Mouse (Mus musculus) lung, postnatal 10 days (tissue): Measurements from ENCODE around the gene Pex14.

Experiments
- DNase-seq: peaks from one replicate; pipeline ENCODE4 v3.0.0; 2021

The Pex14 gene

DNA sequence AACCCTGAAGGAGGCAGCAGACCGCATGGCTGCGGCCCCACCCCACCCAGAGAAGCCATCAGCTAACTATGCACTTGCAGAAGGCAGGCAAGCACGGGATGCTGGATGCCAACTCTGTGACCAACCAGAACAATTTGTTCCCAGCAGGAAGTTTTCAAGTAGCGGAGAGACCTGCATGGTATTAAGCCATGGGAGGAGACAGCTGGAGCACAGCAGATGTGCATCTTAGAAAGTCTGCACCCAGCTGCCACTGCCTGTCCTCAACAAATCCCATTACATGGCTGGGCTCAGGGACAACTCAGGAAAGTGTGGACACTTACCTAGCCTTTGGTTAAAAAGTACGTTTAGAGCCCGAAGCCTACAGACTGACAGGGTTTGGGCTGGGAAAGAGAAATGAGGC, 117.4 kb downstream of the Pex14 start:
- DNase-seq, result no peak

DNA sequence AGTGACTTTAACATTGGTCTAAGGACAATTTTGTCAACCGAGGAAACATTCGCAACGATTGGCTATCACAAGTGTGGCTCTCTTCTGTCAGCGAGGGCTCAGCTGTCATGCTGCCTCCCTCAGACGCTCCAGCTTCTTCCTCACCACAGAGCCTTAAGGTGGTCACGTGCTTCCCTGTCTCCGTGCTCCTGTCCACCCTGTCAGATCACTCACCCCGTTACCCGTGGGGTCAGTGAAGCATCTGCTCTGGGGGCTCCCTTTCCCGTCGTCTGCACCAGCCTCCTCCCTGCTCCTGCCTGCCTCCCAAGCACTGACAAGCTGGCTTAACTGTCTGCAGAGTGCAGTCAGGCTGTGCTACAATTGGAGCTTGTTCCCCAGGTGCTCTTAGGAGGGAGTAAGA, 119.8 kb downstream of the Pex14 start:
- DNase-seq, result no peak

DNA sequence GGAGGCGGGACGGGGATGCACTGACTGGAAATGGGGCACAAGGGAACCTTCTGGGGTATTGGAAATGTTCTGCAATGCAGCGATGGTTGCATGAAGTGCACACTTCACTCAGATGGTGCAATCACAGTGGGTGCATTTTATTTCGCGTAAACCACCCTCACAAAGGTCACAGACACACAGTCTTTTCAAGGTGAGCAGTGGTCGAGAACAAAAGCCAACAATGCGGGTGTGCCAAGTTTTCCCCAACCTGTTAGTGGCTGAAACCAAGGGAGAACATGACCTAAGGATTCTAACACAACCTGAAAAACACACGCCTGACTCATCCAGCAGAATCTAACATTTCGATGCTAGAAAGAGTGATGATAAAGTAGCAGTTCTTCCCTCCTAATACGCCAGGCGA, 120.8 kb downstream of the Pex14 start:
- DNase-seq, result no peak

DNA sequence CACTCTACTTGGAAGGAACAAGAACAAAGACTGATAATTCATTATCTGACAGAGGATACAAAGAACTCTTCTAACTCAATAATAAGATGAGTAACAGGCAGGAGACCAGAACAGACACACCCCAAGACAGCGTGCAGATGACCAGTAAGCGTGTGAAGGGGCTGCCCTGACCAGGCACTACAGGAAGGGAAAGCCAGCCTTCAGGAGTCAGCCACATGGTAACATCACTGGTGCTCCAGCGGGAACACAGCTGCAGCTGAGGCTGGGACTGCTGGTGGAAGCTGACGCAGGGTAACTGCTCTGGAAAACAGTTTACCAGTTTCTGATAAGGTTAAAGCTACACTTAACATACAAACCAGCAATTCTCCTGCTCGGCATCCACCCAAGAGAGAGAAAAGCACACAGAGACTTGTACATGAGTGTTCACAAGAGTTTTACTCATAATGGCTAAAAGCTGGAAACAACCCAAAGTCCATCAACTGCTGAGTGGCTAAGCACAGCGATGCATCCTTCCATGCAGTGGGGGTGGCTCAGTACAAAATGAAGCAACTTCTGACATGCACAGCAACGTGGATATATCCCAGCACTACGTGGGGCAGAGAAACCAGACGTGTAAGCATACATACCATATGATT, 121.3 kb downstream of the Pex14 start:
- DNase-seq, result peak; percentile 46

DNA sequence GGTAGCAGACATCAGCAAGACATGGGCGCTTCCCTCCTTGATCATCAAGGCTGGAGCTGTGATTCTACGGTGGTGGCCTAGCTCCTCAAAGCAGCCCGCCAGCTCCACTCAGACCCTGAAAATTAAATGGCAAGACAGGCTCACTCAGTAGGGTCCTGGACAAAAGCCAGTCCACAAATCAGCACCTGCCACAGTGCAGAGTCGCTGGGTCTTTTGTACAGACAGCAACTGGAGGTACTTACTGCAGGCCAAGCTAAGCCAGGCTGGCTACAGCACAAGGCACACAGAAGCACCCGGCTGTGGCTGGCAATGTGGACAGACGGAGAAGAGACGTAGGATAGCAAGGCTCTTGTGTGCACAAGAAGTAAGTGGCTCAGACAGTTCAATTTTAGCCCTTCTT, 124.8 kb downstream of the Pex14 start:
- no peak for DNase-seq

DNA sequence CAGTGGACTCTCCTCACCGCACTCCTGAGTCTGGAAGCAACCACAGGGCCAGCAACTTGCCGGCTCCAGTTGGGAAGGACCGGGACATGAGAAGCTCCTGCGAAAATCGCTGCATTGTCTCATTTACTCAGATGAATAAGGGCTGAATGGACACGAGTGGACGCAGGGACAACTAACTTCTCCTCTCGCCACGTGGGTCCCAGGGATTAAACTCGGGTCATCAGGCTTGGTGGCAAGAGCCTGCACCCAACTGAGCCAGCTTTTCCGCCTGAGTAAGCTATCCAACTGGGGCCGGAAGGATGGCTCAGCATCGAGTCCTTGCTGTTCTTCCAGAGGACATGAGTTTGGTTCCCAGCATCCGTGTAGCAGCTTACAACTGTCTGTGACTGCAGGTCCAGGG, 126.3 kb downstream of the Pex14 start:
- no peak for DNase-seq

DNA sequence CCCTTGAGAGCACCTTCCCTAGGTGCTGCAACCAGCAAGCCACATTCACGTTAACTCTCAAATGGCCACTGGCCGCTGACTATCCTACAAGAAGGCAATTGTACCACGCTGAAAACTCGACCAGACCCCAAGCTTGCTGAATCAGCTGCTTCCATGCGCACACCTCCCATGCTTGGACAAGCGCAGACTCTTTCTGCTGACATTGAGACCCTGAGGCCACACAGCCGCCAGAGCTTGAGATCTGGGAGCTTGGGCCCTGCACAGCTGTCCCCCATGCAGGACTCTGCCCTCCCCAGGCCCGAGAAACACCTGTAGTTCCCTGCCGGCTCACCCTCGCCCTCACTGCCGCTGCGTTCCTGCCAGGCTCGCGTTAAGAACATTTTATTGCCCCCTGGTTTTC, 127.0 kb downstream of the Pex14 start:
- DNase-seq, result no peak

DNA sequence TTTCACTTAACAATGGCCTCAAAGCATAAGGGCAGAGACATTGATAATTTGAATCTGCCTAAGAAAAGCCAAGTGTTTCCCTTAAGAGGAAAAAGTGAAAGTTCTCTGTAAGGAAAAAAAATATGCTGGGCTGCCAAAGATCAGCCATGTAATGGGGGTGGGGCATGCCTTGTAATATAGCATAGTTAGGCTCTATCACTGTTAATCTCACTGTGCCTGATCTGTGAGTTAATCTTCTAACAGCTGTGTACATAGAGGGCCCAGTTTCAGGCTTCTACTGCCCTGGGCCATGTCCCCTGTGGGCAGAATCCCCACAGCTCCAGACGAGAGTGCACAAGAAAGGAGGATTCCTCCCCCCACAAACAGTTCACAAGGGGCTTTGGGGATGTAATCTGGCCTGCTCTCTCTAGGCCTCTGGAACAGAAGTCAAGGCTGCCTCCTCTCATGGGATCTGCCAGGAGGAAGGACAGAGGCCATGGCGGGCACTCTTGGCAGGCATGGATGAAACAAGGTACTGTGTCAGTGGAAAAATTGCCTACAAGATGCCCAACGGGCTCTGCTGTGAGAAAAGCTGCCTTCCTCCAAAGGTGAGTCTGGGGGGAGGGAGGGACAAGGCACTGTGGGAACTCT, 127.9 kb downstream of the Pex14 start:
- no peak for DNase-seq

DNA sequence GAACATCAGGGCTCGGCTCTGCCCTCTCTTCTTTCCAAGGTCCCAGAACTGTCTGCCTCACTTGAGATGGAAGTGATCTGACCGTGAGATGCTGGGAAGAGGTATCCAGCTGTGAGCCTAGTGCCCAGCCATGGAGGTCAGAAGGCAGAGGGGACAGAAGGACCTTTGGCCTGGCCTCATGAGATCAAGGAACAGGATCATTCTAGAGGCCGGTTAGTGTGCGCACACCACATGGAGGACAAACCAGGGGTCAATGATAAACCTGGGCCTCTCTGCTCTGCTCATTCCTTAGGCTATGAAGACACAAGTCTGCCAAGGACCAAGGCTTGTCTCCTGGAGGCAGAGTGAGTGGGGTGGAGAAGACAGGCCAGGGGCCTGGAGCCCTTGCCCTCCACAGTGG, 128.9 kb downstream of the Pex14 start:
- no peak for DNase-seq

DNA sequence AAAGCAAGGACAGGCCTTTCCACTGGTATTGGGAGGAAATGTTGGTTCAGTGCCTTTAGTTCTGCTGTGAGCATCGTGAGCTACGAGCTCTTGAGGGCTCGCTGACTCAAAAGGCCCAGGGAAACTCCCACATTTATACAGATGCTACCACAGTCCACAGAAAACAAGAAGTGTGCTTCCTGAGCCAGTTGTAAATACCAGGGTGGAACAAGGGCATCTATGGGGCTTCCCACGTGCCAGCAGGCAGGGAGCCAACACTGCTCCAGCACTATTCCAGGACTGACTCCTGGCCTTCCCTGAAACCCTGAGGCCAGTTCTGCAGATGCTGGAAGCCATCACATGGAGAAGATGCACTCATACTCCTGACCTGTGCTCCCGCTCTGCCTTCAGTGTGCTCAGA, 130.1 kb downstream of the Pex14 start:
- DNase-seq, result peak; percentile 80

DNA sequence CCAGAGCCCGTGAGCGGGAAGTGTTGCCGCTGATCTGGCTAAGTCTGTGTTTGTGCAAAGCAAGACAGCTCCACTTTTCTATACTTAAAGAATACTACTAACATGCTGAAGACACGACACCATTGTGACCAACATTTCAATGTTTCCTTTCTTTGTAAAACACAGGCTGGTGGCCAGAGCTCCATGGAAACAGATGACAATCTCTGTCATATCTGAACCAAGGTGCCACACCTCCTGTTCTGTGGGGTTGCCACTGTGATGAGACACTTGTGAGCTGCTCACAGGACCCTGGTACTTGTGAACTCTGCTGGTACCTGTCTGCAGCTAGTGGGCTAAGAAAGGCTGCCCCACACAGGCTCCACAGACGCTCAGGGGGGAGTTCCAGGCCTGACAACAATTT, 130.8 kb downstream of the Pex14 start:
- DNase-seq, result no peak

DNA sequence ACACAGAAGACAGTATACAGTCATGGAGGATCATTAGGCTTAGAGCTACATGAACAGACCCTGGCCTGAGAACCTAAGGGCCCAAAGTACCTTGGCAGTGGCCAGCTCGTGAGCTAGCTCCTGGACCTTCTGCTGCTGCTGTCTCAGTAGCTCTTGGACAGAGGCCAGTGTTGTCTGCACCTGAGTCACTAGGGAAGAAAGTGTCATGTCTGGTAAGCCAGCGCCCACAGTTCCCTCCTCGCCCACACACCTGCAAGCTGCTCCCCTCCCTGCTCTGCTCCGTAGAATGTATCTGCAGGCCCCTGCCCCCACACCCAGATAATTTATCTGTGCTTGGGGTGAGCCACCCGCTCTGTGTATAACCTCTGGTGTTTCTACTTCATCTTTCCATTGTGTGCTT, 133.5 kb downstream of the Pex14 start:
- no peak for DNase-seq

DNA sequence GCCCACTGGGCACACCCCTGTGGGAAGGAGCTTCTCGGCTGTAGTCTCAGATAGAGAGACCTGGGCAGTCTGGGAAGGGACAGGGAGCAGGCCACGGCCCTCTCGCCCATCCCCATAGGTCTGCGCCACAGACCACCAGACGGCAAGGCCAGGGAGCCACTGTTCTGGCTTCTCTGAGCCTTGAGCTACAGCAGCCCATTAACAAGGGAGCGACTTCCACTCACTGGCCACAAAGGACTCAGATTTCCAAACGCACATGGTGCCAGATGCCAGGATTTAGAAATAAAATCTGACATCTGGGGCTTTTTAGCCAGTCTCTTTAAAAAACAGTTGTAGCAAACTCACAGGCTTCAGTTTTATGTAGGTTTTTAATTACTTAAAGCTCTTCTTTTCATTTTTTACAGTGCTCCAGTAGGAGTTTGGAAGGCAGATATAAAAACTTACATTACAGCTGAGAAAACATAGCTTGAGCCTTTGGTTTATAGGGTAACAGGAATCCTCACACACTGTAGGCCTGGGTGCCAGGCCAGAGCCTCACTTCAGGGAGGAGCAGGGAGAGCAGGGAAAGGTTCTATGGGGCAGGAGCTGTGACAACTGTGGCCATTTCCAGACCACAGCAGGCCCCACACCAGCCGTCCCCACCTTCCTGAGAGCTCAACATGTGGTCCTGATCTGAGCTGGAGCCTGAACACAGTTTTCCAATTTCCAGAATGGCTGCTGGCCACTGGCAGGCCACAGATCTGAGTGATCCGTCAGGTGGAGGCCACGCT, 134.9 kb downstream of the Pex14 start:
- DNase-seq, result no peak

DNA sequence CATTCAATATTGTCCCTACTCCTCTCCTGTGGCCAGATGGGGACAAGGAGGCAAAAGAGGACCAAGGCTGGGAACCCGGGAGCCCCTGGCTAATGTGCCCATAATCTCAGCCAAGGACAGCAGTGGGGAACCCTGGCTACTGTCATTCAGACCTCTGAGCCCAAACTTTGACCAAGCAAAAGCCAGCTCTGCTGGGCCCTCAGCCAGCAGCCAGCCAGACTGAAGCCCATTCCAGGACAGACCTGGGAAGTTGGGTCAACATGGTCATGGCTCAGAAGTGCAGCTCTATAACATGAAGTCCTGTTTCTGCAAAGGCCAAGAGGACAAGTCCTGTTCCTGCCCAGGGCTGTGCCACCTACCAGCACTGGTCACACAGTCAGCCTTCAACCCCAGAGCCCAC, 137.6 kb downstream of the Pex14 start:
- DNase-seq, result no peak

DNA sequence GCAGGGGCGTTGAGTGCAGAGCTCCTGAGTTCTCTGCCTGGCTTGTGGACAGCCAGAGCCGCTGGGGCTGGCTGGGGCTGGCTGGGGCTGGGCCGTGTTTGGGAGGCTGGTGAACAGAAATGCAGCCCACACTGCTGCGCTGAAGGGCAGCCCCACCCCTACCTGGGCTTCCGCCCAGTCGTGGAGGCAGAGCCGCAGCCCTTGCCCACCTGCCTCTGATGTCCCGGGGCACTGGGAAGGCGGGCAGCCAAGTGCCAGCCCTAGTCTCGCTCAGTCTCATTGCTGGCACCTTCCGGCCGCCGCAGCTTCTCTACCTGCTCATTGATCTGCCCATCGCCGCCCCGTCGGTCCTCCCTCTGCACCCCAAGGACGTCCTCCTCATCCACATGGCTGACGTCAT, 138.6 kb downstream of the Pex14 start:
- DNase-seq, result no peak

DNA sequence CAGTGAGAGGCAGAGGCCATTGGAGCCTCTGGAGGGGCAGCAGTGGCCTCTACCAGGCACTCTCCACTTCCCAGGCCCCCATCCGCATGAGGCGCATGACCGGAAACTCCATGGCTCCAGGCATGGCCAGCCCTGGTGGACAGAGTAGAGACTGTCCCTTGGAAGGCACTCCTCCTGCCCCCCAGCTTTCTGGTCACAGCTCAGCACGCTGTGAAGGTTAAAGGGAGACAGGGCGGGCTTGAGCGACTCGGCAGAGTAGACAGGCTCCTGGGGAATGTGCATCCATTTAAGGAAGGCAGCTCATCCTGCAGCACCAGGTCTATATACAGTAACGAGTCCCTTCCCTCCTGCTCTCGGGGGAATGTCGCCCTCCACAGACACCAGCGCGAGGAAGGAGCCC, 139.7 kb downstream of the Pex14 start:
- DNase-seq, result no peak

DNA sequence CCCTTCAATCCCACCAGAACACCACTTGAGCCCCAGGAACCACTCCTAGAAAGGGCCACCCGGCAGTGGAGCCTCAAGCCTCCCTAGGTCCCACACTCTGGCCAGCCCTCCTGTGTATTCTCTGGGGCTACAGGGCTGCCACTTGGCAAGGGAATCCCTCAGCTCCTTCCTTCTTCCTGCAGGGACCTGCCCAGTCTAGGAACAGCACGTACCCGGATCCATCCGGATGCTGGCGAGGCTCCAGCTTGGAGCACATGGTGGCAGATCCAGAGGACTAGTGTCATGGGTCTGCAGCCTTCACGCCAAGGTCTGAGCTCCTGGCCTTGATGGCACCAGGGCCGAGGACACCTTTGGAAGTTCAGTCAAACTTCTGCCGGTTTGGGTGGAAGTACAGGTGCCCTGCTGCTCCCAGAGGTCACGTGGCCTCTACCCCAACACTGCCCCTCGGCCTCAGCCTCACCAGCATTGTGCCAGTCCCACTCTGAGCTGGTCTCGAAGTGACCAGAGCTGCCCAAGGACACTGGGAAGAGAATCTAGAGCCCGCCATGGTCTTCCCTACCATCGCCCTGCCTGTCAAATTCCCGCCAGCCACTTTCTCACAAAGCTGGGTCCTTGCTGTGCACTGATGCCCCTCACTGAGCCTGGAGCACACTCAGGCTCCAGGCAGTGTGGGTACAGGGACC, 144.4 kb downstream of the Pex14 start:
- DNase-seq, result peak; percentile 89

DNA sequence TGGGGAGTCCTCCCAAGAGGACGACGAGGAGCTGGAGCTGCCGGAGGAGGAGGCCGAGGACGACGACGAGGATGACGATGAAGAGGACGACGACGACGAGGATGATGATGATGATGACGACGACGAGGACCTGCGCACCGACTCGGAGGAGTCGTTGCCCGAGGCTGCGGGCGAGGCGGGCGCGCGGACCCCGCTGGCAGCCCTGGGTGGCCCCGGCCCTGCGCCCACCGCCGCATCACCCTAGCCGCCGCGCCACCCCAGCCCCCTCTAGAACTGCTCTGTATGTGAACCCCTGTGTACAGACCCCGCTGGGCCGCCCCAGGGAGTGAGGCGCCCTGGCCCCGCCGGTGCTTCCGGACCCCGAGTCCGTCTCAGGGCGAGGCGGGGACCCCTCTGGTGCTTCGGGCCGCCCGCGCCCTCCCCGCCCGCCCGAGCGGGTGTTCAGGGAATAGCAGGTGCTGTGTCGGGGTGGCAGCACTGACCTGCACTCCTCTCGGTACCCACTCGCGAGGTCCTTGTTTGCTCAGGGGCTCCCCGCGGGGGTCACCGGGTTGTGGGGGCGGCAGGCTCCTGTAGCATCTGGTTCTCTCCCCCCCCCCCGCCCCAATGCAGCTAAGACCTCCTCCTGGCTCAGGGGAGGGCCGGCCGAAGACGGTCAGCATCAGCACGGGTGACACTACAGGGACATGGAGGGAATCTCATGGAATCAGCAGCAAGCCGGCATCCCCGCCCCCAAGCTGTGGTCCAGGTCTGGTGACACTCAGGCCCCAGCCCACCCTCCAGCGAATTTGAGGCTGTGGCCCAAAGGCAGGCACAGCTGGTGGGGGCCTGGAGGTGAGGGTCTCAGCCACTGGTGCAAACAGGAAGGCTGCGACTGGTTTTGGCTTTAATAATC, 147.1 kb downstream of the Pex14 start:
- DNase-seq, result no peak

DNA sequence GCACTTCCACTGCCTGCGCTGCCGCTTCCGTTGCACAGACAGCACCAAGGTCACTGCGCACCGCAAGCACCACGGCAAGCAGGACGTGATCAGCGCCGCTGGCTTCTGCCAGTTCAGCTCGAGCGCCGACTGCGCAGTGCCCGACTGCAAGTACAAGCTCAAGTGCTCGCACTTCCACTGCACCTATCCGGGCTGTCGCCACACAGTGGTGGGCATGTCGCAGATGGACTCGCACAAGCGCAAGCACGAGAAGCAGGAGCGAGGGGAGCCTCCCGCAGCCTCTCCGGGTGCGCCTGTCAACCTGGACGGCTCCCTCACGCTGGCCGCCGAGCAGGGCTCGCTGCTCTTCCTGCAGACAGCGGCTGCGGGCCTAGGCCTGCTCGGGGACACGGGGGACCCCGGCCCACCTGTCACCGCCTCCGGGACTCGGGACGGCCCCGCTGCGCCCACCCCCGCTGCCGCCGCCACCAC, 147.8 kb downstream of the Pex14 start:
- no peak for DNase-seq

DNA sequence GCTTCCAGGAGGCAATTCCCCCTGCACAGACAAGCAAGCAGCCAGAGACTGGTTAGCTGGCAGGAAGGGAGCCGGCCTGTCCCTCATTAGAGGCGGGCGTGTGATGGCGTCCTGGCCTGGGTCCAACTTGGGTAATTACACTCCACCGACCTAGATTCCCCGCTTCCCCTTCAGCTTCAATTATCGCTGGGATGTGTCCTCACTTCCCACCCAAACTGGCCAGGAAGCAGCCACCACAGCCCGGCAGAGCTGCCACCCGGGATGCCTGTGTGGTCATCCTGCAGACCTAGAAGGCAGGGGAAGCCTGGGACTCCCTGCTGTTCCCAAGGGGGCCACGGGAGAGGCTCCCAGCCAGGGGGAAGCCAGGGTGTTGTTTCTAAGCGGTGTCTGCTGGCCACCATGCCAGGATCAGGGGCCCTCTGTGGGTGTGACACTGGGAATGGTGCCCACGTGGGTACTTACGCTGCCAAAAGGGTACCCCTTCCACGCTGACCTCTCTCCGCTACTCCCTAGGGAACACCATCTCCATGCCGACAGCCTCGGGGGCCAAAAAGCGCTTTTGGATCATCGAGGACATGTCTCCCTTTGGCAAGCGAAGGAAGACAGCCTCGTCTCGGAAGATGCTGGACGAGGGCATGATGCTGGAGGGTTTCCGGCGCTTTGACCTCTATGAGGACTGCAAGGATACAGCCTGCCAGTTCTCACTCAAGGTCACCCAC, 148.6 kb downstream of the Pex14 start:
- peak; percentile 87 for DNase-seq

DNA sequence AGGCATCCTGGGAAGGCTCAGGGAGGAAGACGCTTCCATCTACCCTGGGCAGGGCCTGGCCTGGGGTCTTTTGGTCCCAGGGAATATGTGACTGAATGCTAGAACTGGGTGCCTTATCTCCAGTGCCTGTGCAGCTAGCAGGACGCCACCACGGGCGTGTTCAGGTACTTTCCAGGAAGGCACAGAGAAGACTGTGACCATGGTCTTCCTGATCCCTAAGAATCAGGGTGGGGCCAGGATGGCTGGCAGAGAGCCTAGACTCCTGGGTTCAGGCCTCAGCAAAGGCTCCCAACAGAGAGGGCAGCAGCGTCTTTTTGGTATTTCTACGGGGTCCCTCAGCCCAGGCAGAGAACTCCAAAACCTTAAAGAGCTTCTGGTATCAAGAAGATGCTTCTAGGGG, 149.2 kb downstream of the Pex14 start:
- peak; percentile 69 for DNase-seq

DNA sequence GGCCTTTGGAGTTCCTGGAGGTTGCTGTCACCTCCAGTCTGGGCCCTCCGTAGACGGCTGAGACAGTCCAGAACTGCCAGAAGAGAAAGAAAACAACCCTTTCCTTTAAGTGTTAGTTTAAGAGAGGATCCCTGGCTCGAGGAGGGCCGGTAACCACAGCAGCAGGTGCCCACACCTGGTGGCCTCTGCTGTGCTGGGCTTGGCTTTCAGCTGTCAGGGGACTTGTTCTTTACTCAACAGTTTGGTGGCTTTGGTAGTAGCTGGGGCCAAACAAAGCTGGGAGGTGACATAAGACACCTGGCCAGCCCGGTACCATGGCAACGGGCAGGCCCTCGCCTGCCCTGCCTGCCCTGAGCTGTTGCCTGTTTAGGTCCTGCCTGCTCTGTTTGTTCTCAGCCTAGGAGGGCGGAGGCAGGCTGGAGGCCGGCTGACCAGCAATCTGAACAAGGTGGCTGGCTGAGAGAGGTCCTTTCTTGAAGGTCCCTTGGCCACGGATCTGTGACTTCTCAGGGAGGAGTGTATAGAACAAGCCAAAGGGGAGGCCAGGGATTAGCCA, 151.8 kb downstream of the Pex14 start:
- peak; percentile 44 for DNase-seq
